Mouse (Mus musculus) CD4-positive, CD25-positive, alpha-beta regulatory T cell (primary cell): ENCODE measurements around the gene Gm7982. TPM values are rescaled to one million over a fixed set of nuclear protein-coding genes. Genes with fewer than 3 reads are reported as not detected.

Experiments used
- polyA plus RNA-seq: library from polyadenylated mRNA; unstranded; fragments of 100-300 nt; shearing (Covaris generic); gene quantifications from one replicate; pipeline ENCODE4 v1.2.1, GENCODE M21; 2017

Gene Gm7982
- 0.22 TPM for polyA plus RNA-seq

GRCm38 (mm10) chr5:95741714-95742113, at the start of gene Gm7982:
TSS of gene Gm7982 (plus strand) at chr5:95742014.

GRCm38 (mm10) chr5:95736073-95736472, 5.7 kb upstream of the Gm7982 start, which contains the start of gene Gm7978:
TSS of gene Gm7978 (minus strand) at chr5:95736173.

GRCm38 (mm10) chr5:95775690-95776089, 33.9 kb downstream of the Gm7982 start, which contains the start of gene E330014E10Rik:
TSS of gene E330014E10Rik (plus strand) at chr5:95775990.

Other genes starting within 250 kb of the Gm7982 start
- not detected for gene Gm3286, start 231.3 kb upstream of the Gm7982 start, polyA plus RNA-seq
- not detected for gene Gm7971, start 147.1 kb upstream of the Gm7982 start, polyA plus RNA-seq
- gene Gm7978, start 5.8 kb upstream of the Gm7982 start, polyA plus RNA-seq = not detected
- gene E330014E10Rik, start 34.0 kb downstream of the Gm7982 start, polyA plus RNA-seq = not detected
- gene Cxcl13, start 214.9 kb downstream of the Gm7982 start, polyA plus RNA-seq = 0.41 TPM